Mouse (Mus musculus) myocyte (in vitro differentiated cells): ENCODE results near the gene Slc39a11. TPM values are rescaled to one million over a fixed set of nuclear protein-coding genes. Genes with fewer than 3 reads are reported as not detected.

Source experiments
- H3K27me3 ChIP-seq: one replicate; pipeline ENCODE4 v1.6.1; 2011; ENCODE audit not compliant: control insufficient read depth, insufficient read depth, insufficient read length
- H3K36me3 ChIP-seq: one replicate; pipeline ENCODE4 v1.6.1; 2011; ENCODE audit not compliant: control insufficient read depth, insufficient read depth
- H3K4me2 ChIP-seq: one replicate; pipeline ENCODE4 v1.6.1; 2011; ENCODE audit warnings: low read depth, control low read depth
- H3K4me3 ChIP-seq: one replicate; pipeline ENCODE4 v1.5.1; 2011; ENCODE audit warnings: mild to moderate bottlenecking, control low read depth, moderate library complexity
- H3K79me2 ChIP-seq: one replicate; pipeline ENCODE4 v1.6.1; 2011; ENCODE audit not compliant: control insufficient read depth, insufficient read depth
- H3ac ChIP-seq: one replicate; pipeline ENCODE4 v1.6.1; 2011; ENCODE audit not compliant: control insufficient read depth, insufficient read length
- CEBPB ChIP-seq: IDR thresholded peaks from 2 replicates; pipeline ENCODE4 v1.6.1; 2011; ENCODE audit warnings: mild to moderate bottlenecking, moderate library complexity; ENCODE audit not compliant: poor library complexity, insufficient read depth, severe bottlenecking
- E2F4 ChIP-seq: IDR thresholded peaks from one replicate; pipeline ENCODE4 v1.6.1; 2011; ENCODE audit warnings: mild to moderate bottlenecking, control low read depth, moderate library complexity; ENCODE audit not compliant: insufficient read depth
- MAX ChIP-seq: IDR thresholded peaks from one replicate; pipeline ENCODE4 v1.6.1; 2011; ENCODE audit warnings: low read depth, mild to moderate bottlenecking, control low read depth
- MYOD1 ChIP-seq, 3 experiments: IDR thresholded peaks; one replicate each; pipeline ENCODE4 v1.6.1; 2011; ENCODE audit warnings: control low read depth in 2 of 3, low read depth in 2 of 3, mild to moderate bottlenecking in 2 of 3, moderate library complexity in 1 of 3; ENCODE audit not compliant: insufficient read length in 2 of 3, control insufficient read depth in 1 of 3
- MYOG ChIP-seq, 3 experiments: IDR thresholded peaks; one replicate each; pipeline ENCODE4 v1.6.1; 2011; ENCODE audit warnings: control low read depth in 2 of 3, low read depth in 2 of 3, mild to moderate bottlenecking in 2 of 3; ENCODE audit not compliant: insufficient read length in 2 of 3, control insufficient read depth in 1 of 3, insufficient read depth in 1 of 3
- POLR2A ChIP-seq: IDR thresholded peaks from one replicate; pipeline ENCODE4 v1.6.1; 2011; ENCODE audit warnings: low read depth, mild to moderate bottlenecking, control low read depth, moderate library complexity; ENCODE audit not compliant: insufficient read length
- POLR2AphosphoS2 ChIP-seq: IDR thresholded peaks from one replicate; pipeline ENCODE4 v1.6.1; 2011; ENCODE audit warnings: low read depth, control low read depth; ENCODE audit not compliant: insufficient read length
- REST ChIP-seq: IDR thresholded peaks from one replicate; pipeline ENCODE4 v1.6.1; 2011; ENCODE audit warnings: mild to moderate bottlenecking, control low read depth, moderate library complexity; ENCODE audit not compliant: insufficient read depth, insufficient read length
- SRF ChIP-seq: IDR thresholded peaks from one replicate; pipeline ENCODE4 v1.6.1; 2011; ENCODE audit warnings: low read depth; ENCODE audit not compliant: control insufficient read depth, insufficient read length
- TCF12 ChIP-seq: IDR thresholded peaks from one replicate; pipeline ENCODE4 v1.6.1; 2011; ENCODE audit warnings: mild to moderate bottlenecking, control low read depth; ENCODE audit not compliant: poor library complexity, insufficient read depth, severe bottlenecking
- TCF3 ChIP-seq: IDR thresholded peaks from one replicate; pipeline ENCODE4 v1.6.1; 2011; ENCODE audit warnings: low read depth, control low read depth; ENCODE audit not compliant: insufficient read length
- USF1 ChIP-seq: IDR thresholded peaks from one replicate; pipeline ENCODE4 v1.6.1; 2011; ENCODE audit warnings: low read depth, mild to moderate bottlenecking, control low read depth, moderate library complexity
- polyA plus RNA-seq: library from polyadenylated mRNA; unstranded; fragments of >200 nt; fragmentation: generic; extraction: Trizol; gene quantifications from one replicate; pipeline ENCODE4 v1.2.1, GENCODE M21; 2012; ENCODE audit warnings: missing spikeins

The Slc39a11 gene
- polyA plus RNA-seq, 1 experiment: 15.7 TPM

DNA sequence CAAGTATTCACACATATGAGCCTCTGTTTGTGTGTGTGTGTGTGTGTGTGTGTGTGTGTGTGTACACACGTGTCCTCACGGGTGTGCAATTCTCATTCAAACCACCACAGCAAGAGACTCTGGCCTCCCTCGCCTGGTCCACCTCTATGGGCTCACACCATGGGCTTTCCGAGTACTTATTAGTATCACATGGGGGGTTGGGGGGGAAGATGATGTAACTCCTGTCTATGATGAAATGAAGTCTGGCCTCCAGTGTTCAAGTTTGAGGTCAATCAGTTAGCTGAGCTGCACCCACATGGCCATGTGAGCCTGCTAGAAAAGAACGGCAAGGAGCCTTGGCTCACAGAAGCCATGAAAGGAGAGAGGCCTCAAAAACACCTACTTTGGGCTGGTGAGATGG lies 16.5 kb downstream of the Slc39a11 start:
- Histone ChIP-seq H3K4me2 (no peak overlapping the region), H3K79me2 (no peaks in the 10 kb centered on the region), H3K36me3 (no peaks in the 10 kb centered on the region), H3ac (no peak overlapping the region), H3K4me3 (no peak overlapping the region), H3K27me3 (no peaks in the 10 kb centered on the region)
- TF ChIP-seq TCF3 (no peak), E2F4 (no peak)

DNA sequence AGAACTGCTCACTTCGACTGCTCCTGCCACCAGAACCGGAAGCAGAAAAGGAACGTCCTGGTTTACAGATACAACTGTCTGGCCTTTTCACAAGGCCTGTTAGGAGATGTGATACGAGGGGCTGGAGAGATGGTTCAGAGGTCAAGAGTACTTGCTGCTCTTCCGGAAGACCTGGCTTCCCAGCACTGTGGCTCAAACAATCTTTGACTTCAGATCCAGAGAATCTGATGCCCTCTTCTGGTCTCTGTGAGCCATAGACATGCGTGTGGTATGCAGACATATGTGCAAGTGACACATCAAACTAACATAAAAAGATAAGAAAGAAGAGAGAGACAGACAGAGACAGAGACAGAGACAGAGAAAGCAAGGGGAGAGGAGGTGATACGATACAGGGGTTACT lies 17.6 kb downstream of the Slc39a11 start:
- Histone ChIP-seq H3K4me3 (no peak overlapping the region), H3K27me3 (no peaks in the 10 kb centered on the region), H3ac (no peak overlapping the region), H3K36me3 (no peaks in the 10 kb centered on the region), H3K79me2 (no peaks in the 10 kb centered on the region), H3K4me2 (no peak overlapping the region)
- TF ChIP-seq MAX (no peak), MYOG (IDR thresholded peaks at IDR 0.05; ENCODE audit: control insufficient read depth in 1 of 3, insufficient read depth in 1 of 3, insufficient read length in 2 of 3, low read depth in 2 of 3) (no peak), CEBPB (no peak), POLR2AphosphoS2 (no peak), MYOD1 (IDR thresholded peaks at IDR 0.05; ENCODE audit: control insufficient read depth in 1 of 3, insufficient read length in 2 of 3, low read depth in 2 of 3) (no peak), POLR2A (no peak), E2F4 (no peak), TCF12 (no peak)

DNA sequence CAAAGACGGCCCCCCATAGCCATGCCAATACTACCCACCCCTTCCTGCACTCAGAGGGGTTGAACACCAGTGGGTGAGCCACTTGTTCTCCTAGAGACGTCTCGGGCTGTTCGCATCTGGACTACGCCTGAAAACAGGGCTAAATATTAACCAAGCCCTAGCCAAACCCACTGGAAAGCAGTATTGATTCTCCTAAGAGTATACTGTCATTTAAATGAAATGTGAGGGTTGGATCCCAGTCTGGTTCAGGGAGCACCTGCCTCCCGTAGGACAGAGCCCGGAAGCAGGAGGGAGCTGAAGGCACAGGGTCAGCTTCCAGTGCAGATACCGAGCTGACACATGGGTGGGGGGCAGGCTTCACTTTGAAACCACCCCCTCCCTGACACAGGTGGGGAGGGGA lies 18.0 kb downstream of the Slc39a11 start:
- Histone ChIP-seq H3K4me3 (no peak overlapping the region), H3K4me2 (no peak overlapping the region), H3K36me3 (no peaks in the 10 kb centered on the region), H3K27me3 (no peaks in the 10 kb centered on the region), H3K79me2 (no peaks in the 10 kb centered on the region), H3ac (no peak overlapping the region)
- TF ChIP-seq SRF: no peak
- TF ChIP-seq CEBPB: no peak
- no peak for TF ChIP-seq USF1
- no peak for TF ChIP-seq MYOG (IDR thresholded peaks at IDR 0.05; ENCODE audit: control insufficient read depth in 1 of 3, insufficient read depth in 1 of 3, insufficient read length in 2 of 3, low read depth in 2 of 3)
- no peak for TF ChIP-seq POLR2AphosphoS2
- TF ChIP-seq POLR2A: no peak
- TF ChIP-seq TCF12: no peak
- no peak for TF ChIP-seq E2F4
- no peak for TF ChIP-seq TCF3
- no peak for TF ChIP-seq MAX
- no peak for TF ChIP-seq REST
- no peak for TF ChIP-seq MYOD1 (IDR thresholded peaks at IDR 0.05; ENCODE audit: control insufficient read depth in 1 of 3, insufficient read length in 2 of 3, low read depth in 2 of 3)

DNA sequence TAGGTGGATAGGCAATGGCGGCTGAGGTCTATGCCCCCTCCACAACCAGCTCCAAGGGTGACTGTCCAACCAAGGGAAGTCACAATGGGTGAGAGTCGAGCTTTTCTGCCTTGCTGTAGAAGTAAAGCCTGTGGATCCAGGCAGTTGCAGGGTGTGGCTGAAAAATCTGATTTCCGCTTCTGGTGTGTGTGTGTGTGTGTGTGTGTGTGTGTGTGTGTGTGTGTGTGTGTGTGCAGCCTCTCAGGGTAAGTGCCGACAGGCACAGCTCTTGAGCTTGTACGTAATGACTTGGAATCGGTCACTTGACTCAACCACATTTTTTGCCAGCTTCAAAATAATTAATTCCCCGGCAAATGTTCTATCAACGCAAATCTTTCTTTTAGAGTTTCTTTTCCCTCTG lies 18.6 kb downstream of the Slc39a11 start:
- no peaks in the 10 kb centered on the region for H3K79me2 ChIP-seq
- H3K27me3 ChIP-seq: no peaks in the 10 kb centered on the region
- H3K36me3 ChIP-seq: no peaks in the 10 kb centered on the region
- H3K4me2 ChIP-seq: no peak overlapping the region
- no peak overlapping the region for H3K4me3 ChIP-seq
- TF ChIP-seq MYOG (IDR thresholded peaks at IDR 0.05; ENCODE audit: control insufficient read depth in 1 of 3, insufficient read depth in 1 of 3, insufficient read length in 2 of 3, low read depth in 2 of 3): no peak
- no peak for TF ChIP-seq SRF
- TF ChIP-seq REST: no peak
- TF ChIP-seq MYOD1 (IDR thresholded peaks at IDR 0.05; ENCODE audit: control insufficient read depth in 1 of 3, insufficient read length in 2 of 3, low read depth in 2 of 3): no peak
- no peak for TF ChIP-seq CEBPB
- TF ChIP-seq USF1: no peak
- TF ChIP-seq MAX: no peak
- TF ChIP-seq POLR2AphosphoS2: no peak
- TF ChIP-seq E2F4: no peak
- no peak for TF ChIP-seq POLR2A
- TF ChIP-seq TCF12: no peak
- no peak for TF ChIP-seq TCF3
- H3ac ChIP-seq: no peak overlapping the region

DNA sequence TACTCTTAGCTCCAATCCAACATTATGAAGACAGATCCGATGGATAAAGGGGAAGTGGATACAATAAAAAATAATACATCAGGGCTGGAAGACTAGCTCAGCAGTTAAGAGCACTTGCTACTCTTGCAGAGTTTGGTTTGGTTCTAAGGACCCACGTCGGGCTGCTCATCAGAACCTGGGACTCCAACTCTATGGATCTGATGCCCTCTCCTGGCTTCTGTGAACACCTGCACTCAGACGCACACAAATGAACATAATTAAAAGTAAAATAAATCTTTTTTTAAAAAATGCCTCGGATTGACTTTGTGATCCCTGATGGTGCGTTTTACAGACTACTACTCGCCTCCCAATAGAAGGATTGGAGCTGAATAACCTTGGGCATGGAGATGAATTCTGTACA lies 19.2 kb downstream of the Slc39a11 start:
- H3K4me2 ChIP-seq: no peak overlapping the region
- TF ChIP-seq POLR2A (no peak), MYOG (IDR thresholded peaks at IDR 0.05; ENCODE audit: control insufficient read depth in 1 of 3, insufficient read depth in 1 of 3, insufficient read length in 2 of 3, low read depth in 2 of 3) (no peak), E2F4 (no peak), TCF12 (no peak), MYOD1 (IDR thresholded peaks at IDR 0.05; ENCODE audit: control insufficient read depth in 1 of 3, insufficient read length in 2 of 3, low read depth in 2 of 3) (no peak), CEBPB (no peak), SRF (no peak)
- no peak overlapping the region for H3ac ChIP-seq
- no peaks in the 10 kb centered on the region for H3K79me2 ChIP-seq
- H3K4me3 ChIP-seq: no peak overlapping the region
- H3K36me3 ChIP-seq: no peaks in the 10 kb centered on the region
- no peaks in the 10 kb centered on the region for H3K27me3 ChIP-seq
